Mouse (Mus musculus) intestine, postnatal 0 days (tissue): ENCODE data around the gene Snx30. TPM values are rescaled to one million over a fixed set of nuclear protein-coding genes. Genes with fewer than 3 reads are reported as not detected.
A peak's percentile ranks its signal among the peaks of the same experiment; 100 is the strongest.

Experiments
- ATAC-seq: fragments of 200-750 bp; cut with Nextera tagmentation; 2 replicates; pipeline ENCODE4 v1.8.0; 2017; ENCODE audit warnings: mild to moderate bottlenecking, moderate TSS enrichment, moderate library complexity
- H3K27ac ChIP-seq: fragments of 300-500 bp; sonication (generic); 2 replicates; pipeline ENCODE4 v1.5.1; 2014; ENCODE audit warnings: mild to moderate bottlenecking, low read depth, low read length, moderate library complexity
- H3K27me3 ChIP-seq: fragments of 300-500 bp; sonication (generic); replicated peaks from 2 replicates; pipeline ENCODE4 v1.6.1; 2014; ENCODE audit warnings: low read length, mixed read lengths; ENCODE audit not compliant: control insufficient read depth, insufficient read depth
- H3K36me3 ChIP-seq: fragments of 300-500 bp; sonication (generic); 2 replicates; pipeline ENCODE4 v1.6.1; 2014; ENCODE audit warnings: mild to moderate bottlenecking, moderate library complexity; ENCODE audit not compliant: control insufficient read depth, insufficient read depth
- H3K4me1 ChIP-seq: fragments of 300-500 bp; sonication (generic); replicated peaks from 2 replicates; pipeline ENCODE4 v1.6.1; 2014; ENCODE audit warnings: antibody characterized with exemption, low read length, mixed read lengths; ENCODE audit not compliant: control insufficient read depth, insufficient read depth
- H3K4me2 ChIP-seq: fragments of 300-500 bp; sonication (generic); replicated peaks from 2 replicates; pipeline ENCODE4 v1.6.1; 2014; ENCODE audit warnings: low read depth, mild to moderate bottlenecking, moderate library complexity
- H3K4me3 ChIP-seq: fragments of 300-500 bp; sonication (generic); 2 replicates; pipeline ENCODE4 v1.5.1; 2014; ENCODE audit warnings: low read depth, low read length
- H3K9ac ChIP-seq: fragments of 300-500 bp; sonication (generic); 2 replicates; pipeline ENCODE4 v1.6.1; 2014; ENCODE audit warnings: mild to moderate bottlenecking, low read depth, low read length
- H3K9me3 ChIP-seq: fragments of 300-500 bp; sonication (generic); 2 replicates; pipeline ENCODE4 v1.6.1; 2016; ENCODE audit warnings: mixed run types; ENCODE audit not compliant: control insufficient read depth
- CTCF ChIP-seq: sonication (generic); IDR thresholded peaks from 2 replicates; pipeline ENCODE4 v1.5.1; 2016; ENCODE audit warnings: low read depth, mild to moderate bottlenecking, control low read depth, antibody characterized with exemption, moderate library complexity
- WGBS: fragments of 180-500 bp; shearing (Covaris S2); extraction: QIAGEN DNeasy Blood & Tissue Kit; methylation state at CpG from one replicate; pipeline ENCODE4 v1.1.7; 2014; 5-methylcytosine and 5-hydroxymethylcytosine counted together
- polyA plus RNA-seq: library from polyadenylated mRNA; unstranded; fragments of >200 nt; fragmentation: Nextera tagmentation; extraction: Ambion mirVana; gene quantifications from 2 replicates; pipeline ENCODE4 v1.2.1, GENCODE M21; 2015

Gene Snx30
- polyA plus RNA-seq, 1 experiment from 2014 or later: 5.1 TPM

GRCm38 (mm10) chr4:59869488-59870057, 63.9 kb downstream of the Snx30 start:
- Histone ChIP-seq H3K4me2 (no peak overlapping the region), H3K27ac (no peak overlapping the region), H3K9ac (no peak overlapping the region), H3K36me3 (peaks cover 3% of the 10 kb centered on the region; the same call in 1 of the 2 replicates), H3K4me3 (no peak overlapping the region), H3K27me3 (no peaks in the 10 kb centered on the region), H3K4me1 (no peaks in the 10 kb centered on the region), H3K9me3 (no peaks in the 10 kb centered on the region)
- WGBS: 57% methylated on average over 6 of the region's 6 CpGs
- ATAC-seq: no peak
- no peak for TF ChIP-seq CTCF

DNA sequence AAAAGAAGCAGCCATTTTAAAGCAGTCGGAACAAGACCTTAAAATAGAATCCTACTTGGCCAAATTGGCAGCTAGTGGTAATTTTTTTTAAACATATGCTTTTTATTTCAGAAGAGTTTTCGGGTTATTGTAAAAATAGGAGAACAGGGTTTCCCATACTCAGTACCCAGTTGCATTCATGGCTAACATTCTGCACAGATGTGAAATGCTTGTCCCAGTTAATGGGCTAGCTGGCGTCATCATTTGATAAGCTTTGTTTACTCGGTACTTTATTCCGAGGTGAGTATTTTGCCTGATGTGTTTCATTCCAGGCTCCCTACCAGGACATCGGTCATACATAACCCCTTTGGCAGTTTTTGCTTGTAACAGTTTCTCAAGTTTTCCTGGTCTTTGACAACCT, 64.8 kb downstream of the Snx30 start:
- Histone ChIP-seq H3K4me1 (no peaks in the 10 kb centered on the region), H3K27ac (no peak overlapping the region), H3K36me3 (peaks cover 3% of the 10 kb centered on the region; the same call in 1 of the 2 replicates), H3K4me2 (no peak overlapping the region), H3K9me3 (no peaks in the 10 kb centered on the region), H3K9ac (no peak overlapping the region), H3K4me3 (no peak overlapping the region), H3K27me3 (no peaks in the 10 kb centered on the region)
- no peak for TF ChIP-seq CTCF
- WGBS: 68% methylated on average over 6 of the region's 6 CpGs
- ATAC-seq: no peak

GRCm38 (mm10) chr4:59870859-59871591, 65.4 kb downstream of the Snx30 start:
- ATAC-seq: no peak

GRCm38 (mm10) chr4:59873240-59873639, 67.6 kb downstream of the Snx30 start:
- H3K9ac ChIP-seq: no peak overlapping the region
- no peak overlapping the region for H3K4me3 ChIP-seq

More at GRCm38 (mm10) chr4:59870859-59871591, 65.4 kb downstream of the Snx30 start:
- no peak overlapping the region for H3K4me2 ChIP-seq
- H3K36me3 ChIP-seq: peaks cover 3% of the 10 kb centered on the region; the same call in 1 of the 2 replicates
- no peaks in the 10 kb centered on the region for H3K4me1 ChIP-seq
- peak; percentile 91 for TF ChIP-seq CTCF
- no peak overlapping the region for H3K9ac ChIP-seq
- 55% methylated on average over 9 of the region's 9 CpGs for WGBS
- H3K27me3 ChIP-seq: no peaks in the 10 kb centered on the region
- no peaks in the 10 kb centered on the region for H3K9me3 ChIP-seq
- H3K4me3 ChIP-seq: no peak overlapping the region
- no peak overlapping the region for H3K27ac ChIP-seq

GRCm38 (mm10) chr4:59873830-59874229, 68.2 kb downstream of the Snx30 start:
- peaks cover 1% of the 10 kb centered on the region; the same call in 1 of the 2 replicates for H3K36me3 ChIP-seq
- no peaks in the 10 kb centered on the region for H3K4me1 ChIP-seq
- no peak for TF ChIP-seq CTCF
- H3K9me3 ChIP-seq: no peaks in the 10 kb centered on the region
- 63% methylated on average over 5 of the region's 5 CpGs for WGBS
- H3K9ac ChIP-seq: no peak overlapping the region
- H3K4me3 ChIP-seq: no peak overlapping the region
- H3K27me3 ChIP-seq: no peaks in the 10 kb centered on the region
- no peak overlapping the region for H3K27ac ChIP-seq
- no peak overlapping the region for H3K4me2 ChIP-seq
- ATAC-seq: no peak

More at GRCm38 (mm10) chr4:59873240-59873639, 67.6 kb downstream of the Snx30 start:
- Histone ChIP-seq H3K36me3 (peaks cover 3% of the 10 kb centered on the region; the same call in 1 of the 2 replicates), H3K27me3 (no peaks in the 10 kb centered on the region), H3K9me3 (no peaks in the 10 kb centered on the region), H3K4me2 (no peak overlapping the region), H3K4me1 (no peaks in the 10 kb centered on the region), H3K27ac (no peak overlapping the region)
- TF ChIP-seq CTCF: no peak
- WGBS: 47% methylated on average over 6 of the region's 6 CpGs
- no peak for ATAC-seq

GRCm38 (mm10) chr4:59876570-59876969, 70.9 kb downstream of the Snx30 start:
- 80% methylated on average over 6 of the region's 6 CpGs for WGBS
- TF ChIP-seq CTCF: no peak

More at GRCm38 (mm10) chr4:59876570-59876969, 70.9 kb downstream of the Snx30 start:
- no peaks in the 10 kb centered on the region for H3K9me3 ChIP-seq
- peaks cover 9% of the 10 kb centered on the region; the same call in 1 of the 2 replicates for H3K36me3 ChIP-seq
- no peak for ATAC-seq
- H3K4me3 ChIP-seq: no peak overlapping the region
- no peaks in the 10 kb centered on the region for H3K4me1 ChIP-seq
- no peak overlapping the region for H3K9ac ChIP-seq
- no peaks in the 10 kb centered on the region for H3K27me3 ChIP-seq
- no peak overlapping the region for H3K4me2 ChIP-seq
- H3K27ac ChIP-seq: no peak overlapping the region
